Mouse (Mus musculus): Measurements from ENCODE around the gene Dvl1. TPM values are rescaled to one million over a fixed set of nuclear protein-coding genes. Genes with fewer than 3 reads are reported as not detected.

The Dvl1 gene
- 100 to 1,000 TPM; 104 to 106 TPM for total RNA-seq (2021)
- long read RNA-seq, experiment 1, transcript Dvl1-201 (15 exons, 3,358 nt) = major isoform, 175 of 375 reads
- long read RNA-seq, experiment 1, partial matches to known transcripts = 38 of 375 reads
- long read RNA-seq, experiment 1, other reads (novel, unspliced or antisense) = 162 of 375 reads
- long read RNA-seq, experiment 2, transcript Dvl1-201 (15 exons, 3,358 nt) = major isoform, 133 of 322 reads
- long read RNA-seq, experiment 2, partial matches to known transcripts = 26 of 322 reads
- long read RNA-seq, experiment 2, other reads (novel, unspliced or antisense) = 163 of 322 reads

GRCm38 (mm10) chr4:155846871-155847578, at the start of gene Dvl1:
TSS of gene Dvl1 (plus strand) at chr4:155847402.
- peak; percentile 94 for DNase-seq (ENCODE audit: low spot score)

- DNase-seq (ENCODE audit: low spot score) = no peak
These were observed 45.1 kb upstream of the Dvl1 start for GRCm38 (mm10) chr4:155802075-155802474.

DNA sequence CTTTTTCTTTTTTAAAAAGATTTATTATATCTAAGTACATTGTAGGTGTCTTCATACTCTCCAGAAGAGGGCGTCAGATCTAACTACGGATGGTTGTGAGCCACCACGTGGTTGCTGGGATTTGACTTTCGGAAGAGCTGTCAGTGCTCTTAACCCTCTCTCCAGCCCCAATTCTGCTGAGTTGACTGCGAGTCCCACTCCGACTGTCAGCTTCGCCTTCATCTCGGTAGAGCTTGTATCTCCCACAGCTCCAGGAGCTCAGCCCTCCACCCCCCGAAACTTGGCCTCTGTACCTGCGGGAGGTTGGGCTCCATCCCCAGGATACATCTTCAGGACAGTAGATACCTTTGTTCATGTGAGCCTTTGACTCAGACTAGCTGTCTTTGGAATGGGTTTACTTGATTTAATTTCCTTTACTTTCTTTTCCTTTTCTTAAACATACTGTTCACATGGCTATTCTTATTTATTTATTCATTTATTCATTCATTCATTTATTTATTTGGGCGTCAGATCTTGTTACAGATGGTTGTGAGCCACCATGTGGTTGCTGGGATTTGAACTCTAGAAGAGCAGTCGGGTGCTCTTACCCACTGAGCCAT, 44.4 kb upstream of the Dvl1 start, which contains the start of gene Mrpl20:
Mrpl20 (plus strand) TSS at position 138 of the 599 bp plus-strand sequence.
- no peak for DNase-seq (ENCODE audit: low spot score)

GRCm38 (mm10) chr4:155803340-155804041, 43.7 kb upstream of the Dvl1 start:
- DNase-seq (ENCODE audit: low spot score) = peak; percentile 97

DNA sequence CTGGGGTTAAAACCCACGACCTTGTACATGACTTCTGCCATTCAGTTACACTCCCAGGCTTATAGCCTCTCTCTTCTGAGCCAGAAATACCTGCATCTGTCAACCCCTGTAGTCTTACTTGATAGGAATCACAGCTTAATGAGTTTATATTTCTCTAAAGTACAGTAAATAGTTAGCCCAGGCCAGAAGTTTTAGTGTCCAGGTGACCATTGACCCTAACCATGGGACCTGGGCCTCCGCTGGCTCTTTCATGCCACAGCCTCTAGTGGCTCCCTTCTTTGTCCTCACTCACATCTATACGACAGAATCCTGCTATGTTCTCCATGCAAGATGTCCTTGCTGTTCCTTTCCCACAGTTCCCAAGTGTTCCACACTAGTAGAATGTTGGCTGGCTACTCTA, 39.4 kb upstream of the Dvl1 start:
- DNase-seq (ENCODE audit: low spot score) = no peak

- peak; percentile 94 for DNase-seq (ENCODE audit: low spot score)
These were observed 35.1 kb upstream of the Dvl1 start, which contains the start of gene Ccnl2 for GRCm38 (mm10) chr4:155811929-155812664. TSS of gene Ccnl2 (plus strand) at chr4:155812489.

- DNase-seq (ENCODE audit: low spot score) = no peak
These were observed 34.5 kb upstream of the Dvl1 start for GRCm38 (mm10) chr4:155812665-155813181.

- no peak for DNase-seq (ENCODE audit: low spot score)
These were observed 29.7 kb upstream of the Dvl1 start for GRCm38 (mm10) chr4:155817533-155817932.

- no peak for DNase-seq (ENCODE audit: low spot score)
These were observed 26.2 kb upstream of the Dvl1 start for GRCm38 (mm10) chr4:155821025-155821424.

DNA sequence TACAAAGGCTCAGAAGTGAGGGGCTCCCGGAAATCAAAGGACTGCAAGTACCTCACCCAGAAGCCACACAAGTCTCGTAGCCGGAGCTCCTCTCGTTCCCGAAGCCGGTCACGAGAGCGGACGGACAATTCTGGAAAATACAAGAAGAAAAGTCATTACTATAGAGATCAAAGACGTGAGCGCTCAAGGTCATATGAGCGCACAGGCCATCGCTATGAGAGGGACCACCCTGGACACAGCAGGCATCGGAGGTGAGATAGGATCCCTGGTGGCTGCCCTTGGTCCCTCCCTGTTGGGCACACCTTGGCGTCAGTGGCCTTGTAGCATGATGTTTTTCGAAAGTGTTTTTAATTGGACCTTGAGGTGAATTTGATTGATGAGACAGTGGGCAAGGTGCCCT, 23.8 kb upstream of the Dvl1 start:
- DNase-seq (ENCODE audit: low spot score) = no peak

DNA sequence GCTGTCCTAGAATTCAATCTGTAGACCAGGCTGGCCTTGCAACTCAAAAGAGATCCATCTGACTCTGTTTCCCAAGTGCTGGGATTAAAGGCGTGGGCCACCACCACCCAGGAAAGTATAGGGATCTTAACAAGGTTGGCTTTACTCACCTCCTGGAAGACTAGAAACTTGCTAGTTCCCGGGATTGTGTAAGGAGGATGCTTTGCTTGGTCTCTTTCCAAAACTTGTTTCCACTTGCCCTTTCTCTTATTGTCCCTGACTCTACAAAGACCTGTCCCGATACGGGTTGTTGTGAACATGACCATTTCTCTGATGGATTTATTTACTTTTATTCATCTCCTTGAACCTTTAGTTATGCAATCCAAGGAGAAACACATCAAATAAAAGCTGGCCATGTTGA, 17.3 kb upstream of the Dvl1 start:
- no peak for DNase-seq (ENCODE audit: low spot score)

GRCm38 (mm10) chr4:155830596-155830995, 16.6 kb upstream of the Dvl1 start:
- DNase-seq (ENCODE audit: low spot score) = no peak

- peak; percentile 96 for DNase-seq (ENCODE audit: low spot score)
These were observed 15.9 kb upstream of the Dvl1 start, which contains the start of gene Aurkaip1 for GRCm38 (mm10) chr4:155831205-155831766. TSS of gene Aurkaip1 (plus strand) at chr4:155831272.

GRCm38 (mm10) chr4:155831831-155832230, 15.4 kb upstream of the Dvl1 start:
- DNase-seq (ENCODE audit: low spot score) = no peak

DNA sequence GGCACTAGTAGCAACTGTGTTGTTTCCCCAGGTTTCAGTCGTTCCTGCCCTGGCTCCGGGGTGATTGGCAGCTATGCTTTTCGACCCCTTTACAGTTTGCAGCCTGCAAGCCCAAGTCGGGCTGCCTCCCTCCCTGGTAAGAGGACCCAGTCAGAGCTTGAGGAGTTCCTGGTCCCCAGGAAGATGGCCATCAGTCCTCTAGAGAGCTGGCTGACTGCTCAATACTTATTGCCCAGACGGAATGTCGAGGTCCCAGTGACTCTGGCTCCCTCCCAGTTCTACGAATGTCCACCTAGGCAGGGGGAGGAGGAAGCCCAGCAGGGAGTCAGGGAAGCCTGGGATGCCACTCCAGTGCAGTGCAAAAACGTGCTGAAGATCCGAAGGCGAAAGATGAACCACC, 14.9 kb upstream of the Dvl1 start:
- DNase-seq (ENCODE audit: low spot score) = no peak

DNA sequence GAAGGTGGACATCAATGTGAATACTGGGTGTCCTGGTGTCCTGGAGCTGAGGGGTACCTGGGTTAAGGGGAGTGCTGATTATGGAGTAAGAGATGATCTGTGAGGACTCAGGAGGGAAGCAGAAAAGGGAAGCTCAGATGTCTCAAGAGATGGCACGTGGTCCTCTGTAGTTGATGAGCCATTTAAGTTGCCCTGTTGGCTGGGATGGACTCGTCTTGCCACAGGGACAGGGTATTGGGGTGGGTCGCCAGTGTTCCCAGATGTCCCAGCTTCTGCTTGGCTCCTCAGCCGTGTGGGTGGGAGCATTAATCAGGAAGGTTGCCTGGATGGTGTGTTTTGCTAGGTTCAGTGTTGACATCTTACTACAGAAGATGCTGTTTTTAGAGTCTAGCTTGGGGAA, 14.0 kb upstream of the Dvl1 start:
- no peak for DNase-seq (ENCODE audit: low spot score)

- DNase-seq (ENCODE audit: low spot score) = peak; percentile 91
These were observed 13.4 kb upstream of the Dvl1 start for GRCm38 (mm10) chr4:155833836-155834235.

GRCm38 (mm10) chr4:155837404-155838010, 9.7 kb upstream of the Dvl1 start:
- DNase-seq (ENCODE audit: low spot score) = peak; percentile 75

- DNase-seq (ENCODE audit: low spot score) = peak; percentile 67
These were observed 8.7 kb upstream of the Dvl1 start for GRCm38 (mm10) chr4:155838187-155839153.
